Mouse (Mus musculus): Measurements from ENCODE around the gene Pip4p1. TPM values are rescaled to one million over a fixed set of nuclear protein-coding genes. Genes with fewer than 3 reads are reported as not detected.
A peak's percentile ranks its signal among the peaks of the same experiment; 100 is the strongest.
"Not testable (repeated sequence)": the region's sequence is repeated elsewhere in the genome, so short reads cannot be mapped to it uniquely, and the experiment has no call there.

Pip4p1 gene
- polyA plus RNA-seq, 1 experiment from 2014 or later: 43.6 TPM

DNA sequence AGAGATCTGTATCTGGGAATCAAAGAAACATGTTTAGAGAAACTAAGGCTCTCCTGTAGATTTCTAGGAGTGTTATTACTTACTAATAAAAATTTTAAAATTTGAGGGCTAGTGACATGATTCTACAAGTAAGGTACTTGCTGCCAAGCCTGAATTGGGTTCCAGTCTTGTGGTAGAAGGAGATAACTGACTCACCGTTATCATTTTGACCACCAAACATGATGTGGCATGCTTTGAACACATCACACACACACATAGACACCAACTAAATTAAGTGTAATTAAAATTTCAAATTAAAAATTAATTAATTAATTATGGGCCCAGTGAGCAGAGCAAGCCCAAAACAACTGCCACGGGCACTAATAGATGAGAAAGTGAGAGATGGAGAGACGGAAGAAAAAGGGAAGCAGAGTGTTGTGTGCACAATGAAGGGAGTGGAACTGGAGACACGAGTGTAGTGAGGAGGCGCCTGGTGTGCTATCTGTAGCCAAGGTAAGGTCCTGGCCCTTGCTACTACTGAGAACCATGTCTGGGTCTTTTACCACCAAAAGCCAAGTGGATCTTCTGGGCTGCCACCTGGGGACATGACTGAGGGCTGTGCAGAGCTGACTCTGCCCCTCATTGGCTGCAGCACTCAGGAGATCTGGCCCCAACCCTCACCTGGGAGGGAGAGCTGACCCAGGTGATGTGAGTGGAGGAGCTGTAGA, 27.8 kb upstream of the Pip4p1 start:
- H3K36me3 ChIP-seq (replicated peaks); H3K9me3 ChIP-seq; H3K27ac ChIP-seq (replicated peaks); H3K4me1 ChIP-seq; DNase-seq (ENCODE audit: low spot score); H3K4me3 ChIP-seq; H3K27me3 ChIP-seq (replicated peaks; ENCODE audit: low read depth, poor library complexity, severe bottlenecking): not testable (repeated sequence)
- WGBS: 91% methylated on average over 5 of the region's 5 CpGs

DNA sequence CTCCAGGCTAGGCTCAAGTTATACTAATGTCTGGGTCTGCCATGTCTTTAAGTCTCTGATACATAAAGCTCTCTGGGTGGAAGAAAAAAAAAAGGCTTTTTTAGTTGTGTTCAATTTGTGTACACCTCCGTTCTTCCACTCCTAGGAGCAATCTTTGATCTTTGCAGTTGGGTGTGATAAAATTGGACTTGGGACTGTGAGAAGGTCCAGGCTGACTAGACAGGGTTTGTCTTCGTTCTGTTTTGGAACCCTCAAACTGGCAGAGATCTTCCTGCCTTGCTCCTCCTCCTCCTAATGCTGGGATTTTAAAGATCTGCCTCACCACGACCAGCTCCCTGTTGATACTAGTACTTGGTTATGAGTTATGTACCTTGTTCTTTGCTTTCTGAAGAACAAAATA, 26.5 kb upstream of the Pip4p1 start:
- DNase-seq (ENCODE audit: low spot score): not testable (repeated sequence)

GRCm38 (mm10) chr14:50956724-50957123, 26.1 kb upstream of the Pip4p1 start:
- not testable (repeated sequence) for H3K4me3 ChIP-seq; H3K27me3 ChIP-seq (replicated peaks; ENCODE audit: low read depth, poor library complexity, severe bottlenecking); H3K27ac ChIP-seq (replicated peaks); H3K9me3 ChIP-seq; H3K4me1 ChIP-seq; DNase-seq (ENCODE audit: low spot score); H3K36me3 ChIP-seq (replicated peaks)
- WGBS: 86% methylated on average over 6 of the region's 6 CpGs

More for the DNA sequence above, 26.5 kb upstream of the Pip4p1 start:
- not testable (repeated sequence) for H3K27me3 ChIP-seq (replicated peaks; ENCODE audit: low read depth, poor library complexity, severe bottlenecking); H3K4me1 ChIP-seq; H3K36me3 ChIP-seq (replicated peaks); H3K4me3 ChIP-seq; H3K27ac ChIP-seq (replicated peaks); H3K9me3 ChIP-seq
- 72% methylated on average over 3 of the region's 3 CpGs for WGBS

GRCm38 (mm10) chr14:50955942-50956508, 25.4 kb upstream of the Pip4p1 start, which contains the start of gene Pnp2:
Gene Pnp2, plus strand, starts transcription at chr14:50955992.
- WGBS: 5% methylated on average over 19 of the region's 19 CpGs
- peak; percentile 35 for DNase-seq (ENCODE audit: low spot score)
- H3K4me3 ChIP-seq: peak within 1 kb of the TSS; percentile 37

DNA sequence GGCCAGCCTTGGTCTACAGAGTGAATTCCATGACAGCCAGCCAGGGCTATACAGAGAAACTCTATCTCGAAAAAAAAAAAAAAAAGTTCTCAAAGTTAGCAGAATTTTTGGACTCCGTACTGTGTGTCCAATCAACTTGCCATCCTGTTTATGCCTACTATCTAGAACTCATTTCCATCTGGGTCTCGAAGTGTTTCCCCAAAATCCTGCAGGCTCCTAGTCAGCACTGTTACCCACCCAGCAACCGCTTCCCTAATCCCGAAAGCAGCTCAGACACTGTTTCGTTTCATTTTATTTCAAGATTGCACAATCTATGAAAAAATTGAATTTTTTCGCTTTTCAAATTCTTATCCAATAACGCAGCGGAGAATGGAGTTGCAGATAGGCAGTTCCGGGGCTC, 24.8 kb upstream of the Pip4p1 start:
- WGBS: 88% methylated on average over 10 of the region's 10 CpGs
- H3K36me3 ChIP-seq (replicated peaks): peaks cover 21% of the 10 kb centered on the region
- H3K4me1 ChIP-seq: peaks cover 4% of the 10 kb centered on the region; the same call in 1 of the 2 replicates
- DNase-seq (ENCODE audit: low spot score): no peak
- H3K27ac ChIP-seq (replicated peaks): no peak overlapping the region
- H3K27me3 ChIP-seq (replicated peaks; ENCODE audit: low read depth, poor library complexity, severe bottlenecking): no peaks in the 10 kb centered on the region
- H3K4me3 ChIP-seq: no peak overlapping the region
- no peaks in the 10 kb centered on the region for H3K9me3 ChIP-seq

More at GRCm38 (mm10) chr14:50955942-50956508, 25.4 kb upstream of the Pip4p1 start, which contains the start of gene Pnp2:
- not testable (repeated sequence) for H3K27me3 ChIP-seq (replicated peaks; ENCODE audit: low read depth, poor library complexity, severe bottlenecking); H3K9me3 ChIP-seq; H3K4me1 ChIP-seq; H3K27ac ChIP-seq (replicated peaks)
- peaks cover 16% of the 10 kb centered on the region for H3K36me3 ChIP-seq (replicated peaks)

DNA sequence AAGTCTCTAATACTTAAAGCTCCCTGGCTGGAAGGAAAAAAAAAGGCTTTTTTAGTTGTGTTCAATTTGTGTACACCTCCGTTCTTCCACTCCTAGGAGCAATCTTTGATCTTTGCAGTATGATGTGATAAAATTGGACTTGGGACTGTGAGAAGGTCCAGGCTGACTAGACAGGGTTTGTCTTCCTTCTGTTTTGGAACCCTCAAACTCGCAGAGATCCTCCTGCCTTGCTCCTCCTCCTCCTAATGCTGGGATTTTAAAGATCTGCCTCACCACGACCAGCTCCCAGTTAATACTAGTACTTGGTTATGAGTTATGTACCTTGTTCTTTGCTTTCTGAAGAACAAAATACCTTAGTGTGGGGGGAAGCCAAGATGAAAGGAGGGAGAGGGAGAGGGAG, 14.9 kb upstream of the Pip4p1 start:
- peak overlapping the region; percentile 62 for H3K4me3 ChIP-seq
- not testable (repeated sequence) for H3K9me3 ChIP-seq; H3K27ac ChIP-seq (replicated peaks); DNase-seq (ENCODE audit: low spot score); H3K27me3 ChIP-seq (replicated peaks; ENCODE audit: low read depth, poor library complexity, severe bottlenecking)
- H3K36me3 ChIP-seq (replicated peaks): peaks cover 15% of the 10 kb centered on the region
- H3K4me1 ChIP-seq: peaks cover 11% of the 10 kb centered on the region; the same call in 1 of the 2 replicates
- WGBS: 45% methylated on average over 3 of the region's 3 CpGs

DNA sequence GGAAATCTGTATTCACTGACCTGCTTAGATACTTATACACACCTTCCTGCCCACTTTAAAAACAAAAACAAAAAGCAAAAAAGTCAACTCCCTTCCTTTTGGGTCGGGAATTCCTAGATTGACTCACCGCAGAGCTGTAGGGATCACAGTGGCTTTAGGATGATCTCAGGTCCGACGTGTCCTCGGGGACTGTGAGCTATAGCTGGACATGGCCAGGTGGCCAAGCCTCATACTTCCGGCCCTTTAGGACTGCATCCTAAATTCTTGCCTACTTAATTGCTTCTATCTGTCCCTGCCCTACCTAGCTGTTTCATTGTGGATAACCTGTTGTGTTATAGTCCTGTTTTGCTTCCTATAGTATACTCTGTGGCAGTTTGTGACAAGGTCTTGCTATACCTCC, 14.4 kb upstream of the Pip4p1 start:
- peaks cover 12% of the 10 kb centered on the region for H3K36me3 ChIP-seq (replicated peaks)
- H3K27ac ChIP-seq (replicated peaks): peak overlapping the region; percentile 86
- H3K4me3 ChIP-seq: peak overlapping the region; percentile 62
- not testable (repeated sequence) for H3K9me3 ChIP-seq; H3K27me3 ChIP-seq (replicated peaks; ENCODE audit: low read depth, poor library complexity, severe bottlenecking); DNase-seq (ENCODE audit: low spot score)
- 14% methylated on average over 6 of the region's 6 CpGs for WGBS
- H3K4me1 ChIP-seq: peaks cover 11% of the 10 kb centered on the region; the same call in 1 of the 2 replicates

DNA sequence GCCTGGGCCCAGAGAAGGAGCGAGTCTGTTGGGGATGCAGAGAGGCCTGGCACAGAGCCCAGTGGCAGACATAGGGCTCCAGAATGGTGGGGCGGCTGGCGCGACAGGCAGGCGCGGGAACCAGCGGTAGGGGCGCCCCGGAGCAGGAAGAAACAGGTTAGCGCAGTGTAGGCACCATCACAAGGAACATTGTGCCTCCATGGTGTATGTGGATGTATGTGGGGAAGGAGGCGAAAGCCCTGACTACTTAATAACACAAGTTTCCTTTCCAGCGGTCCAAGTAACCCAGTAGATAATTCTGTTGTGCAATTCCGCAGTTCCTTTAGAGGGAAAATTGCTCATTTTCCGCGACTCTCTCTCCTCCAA, 14.0 kb upstream of the Pip4p1 start:
- Histone ChIP-seq H3K4me3 (peak overlapping the region; percentile 62), H3K4me1 (peaks cover 11% of the 10 kb centered on the region; the same call in 1 of the 2 replicates), H3K27ac (replicated peaks) (peak overlapping the region; percentile 86), H3K36me3 (replicated peaks) (peaks cover 11% of the 10 kb centered on the region)
- under 1% methylated on average over 15 of the region's 15 CpGs for WGBS
- not testable (repeated sequence) for H3K27me3 ChIP-seq (replicated peaks; ENCODE audit: low read depth, poor library complexity, severe bottlenecking); DNase-seq (ENCODE audit: low spot score); H3K9me3 ChIP-seq

DNA sequence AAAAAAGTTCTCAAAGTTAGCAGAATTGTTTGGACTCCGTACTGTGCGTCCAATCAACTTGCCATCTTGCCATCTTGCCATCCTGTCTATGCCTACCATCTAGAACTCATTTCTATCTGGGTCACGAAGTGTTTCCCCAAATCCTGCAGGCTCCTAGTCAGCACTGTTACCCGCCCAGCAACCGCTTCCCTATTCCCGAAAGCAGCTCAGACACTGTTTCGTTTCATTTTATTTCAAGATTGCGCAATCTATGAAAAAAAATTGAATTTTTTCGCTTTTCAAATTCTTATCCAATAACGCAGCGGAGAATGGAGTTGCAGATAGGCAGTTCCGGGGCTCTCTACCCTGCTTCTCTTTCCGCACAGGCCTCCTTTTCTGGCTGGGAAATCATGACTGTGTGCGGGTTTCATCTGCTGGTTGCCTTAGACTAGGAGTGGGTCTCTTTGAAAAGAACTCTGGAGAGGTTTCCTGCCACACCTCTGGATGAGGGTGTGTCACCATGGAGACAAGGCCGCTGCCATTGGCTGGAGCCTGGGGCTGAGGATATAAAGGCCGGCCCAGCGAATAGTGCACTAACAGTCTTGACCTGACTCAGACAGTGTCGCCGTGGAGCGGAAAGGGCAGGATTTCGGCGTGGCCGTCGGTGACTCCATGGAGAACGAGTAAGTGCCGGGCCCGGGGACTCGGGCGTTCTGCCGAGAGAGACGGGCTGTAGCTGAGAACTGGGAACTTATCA, 13.4 kb upstream of the Pip4p1 start, which contains the start of gene Gm49342:
Gene Gm49342 (plus strand): TSS at position 586 of the 736 bp plus-strand sequence.
- H3K4me1 ChIP-seq: peaks cover 11% of the 10 kb centered on the region; the same call in 1 of the 2 replicates
- peak; percentile 95 for DNase-seq (ENCODE audit: low spot score)
- 20% methylated on average over 31 of the region's 31 CpGs for WGBS
- peak within 1 kb of the TSS; percentile 86 for H3K27ac ChIP-seq (replicated peaks)
- no peaks in the 10 kb centered on the region for H3K27me3 ChIP-seq (replicated peaks; ENCODE audit: low read depth, poor library complexity, severe bottlenecking)
- peaks cover 6% of the 10 kb centered on the region for H3K36me3 ChIP-seq (replicated peaks)
- H3K4me3 ChIP-seq: peak within 1 kb of the TSS; percentile 62
- no peaks in the 10 kb centered on the region for H3K9me3 ChIP-seq

GRCm38 (mm10) chr14:50938940-50939339, 8.3 kb upstream of the Pip4p1 start:
- H3K27ac ChIP-seq (replicated peaks): no peak overlapping the region
- H3K4me1 ChIP-seq: peaks cover 2% of the 10 kb centered on the region; the same call in 1 of the 2 replicates
- no peak for DNase-seq (ENCODE audit: low spot score)
- H3K4me3 ChIP-seq: no peak overlapping the region
- no peaks in the 10 kb centered on the region for H3K27me3 ChIP-seq (replicated peaks; ENCODE audit: low read depth, poor library complexity, severe bottlenecking)
- H3K36me3 ChIP-seq (replicated peaks): no peaks in the 10 kb centered on the region
- no peaks in the 10 kb centered on the region for H3K9me3 ChIP-seq
- 36% methylated on average over 2 of the region's 2 CpGs for whole genome bisulfite sequencing

- Histone ChIP-seq H3K4me3 (no peak overlapping the region), H3K27ac (replicated peaks) (no peak overlapping the region), H3K9me3 (no peaks in the 10 kb centered on the region), H3K27me3 (replicated peaks; ENCODE audit: low read depth, poor library complexity, severe bottlenecking) (no peaks in the 10 kb centered on the region), H3K4me1 (no peaks in the 10 kb centered on the region), H3K36me3 (replicated peaks) (no peaks in the 10 kb centered on the region)
- DNase-seq (ENCODE audit: low spot score): no peak
- 86% methylated on average over 3 of the region's 3 CpGs for WGBS
Measured at GRCm38 (mm10) chr14:50938119-50938908, 7.7 kb upstream of the Pip4p1 start.

DNA sequence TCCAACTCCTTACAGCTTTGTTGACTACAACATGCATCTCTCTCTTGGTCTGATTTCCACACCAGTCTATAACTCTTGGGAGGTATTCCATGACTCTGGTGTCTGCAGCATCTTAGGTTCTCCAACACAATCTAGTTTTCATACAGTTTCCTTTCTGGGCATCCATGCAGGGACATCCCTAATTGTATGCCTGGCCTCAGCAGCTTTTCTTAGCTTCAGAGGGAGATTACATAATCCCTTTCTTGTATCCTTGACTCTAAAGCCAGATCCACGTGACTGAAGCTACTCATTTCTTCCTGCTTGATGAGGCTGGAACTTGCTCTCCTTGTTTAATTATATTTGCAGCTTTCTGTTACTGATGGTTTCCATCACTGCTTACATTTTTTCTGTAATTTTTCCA, 6.0 kb upstream of the Pip4p1 start:
- Histone ChIP-seq H3K27me3 (replicated peaks; ENCODE audit: low read depth, poor library complexity, severe bottlenecking) (no peaks in the 10 kb centered on the region), H3K4me1 (peaks cover 7% of the 10 kb centered on the region), H3K36me3 (replicated peaks) (no peaks in the 10 kb centered on the region), H3K9me3 (no peaks in the 10 kb centered on the region), H3K4me3 (no peak overlapping the region), H3K27ac (replicated peaks) (no peak overlapping the region)
- 80% methylated on average over 1 of the region's 1 CpGs for WGBS
- DNase-seq (ENCODE audit: low spot score): no peak

Measured in embryonic facial prominence, embryonic 10.5 days (tissue).